Mouse (Mus musculus) kidney, postnatal 25 days (tissue): ENCODE data around the gene Thap7.
"Not testable (repeated sequence)": the region's sequence is repeated elsewhere in the genome, so short reads cannot be mapped to it uniquely, and the experiment has no call there.

Experiments
- DNase-seq, 2 experiments: peaks; one replicate each; pipeline ENCODE4 v3.0.0; 2021; ENCODE audit warnings: mixed read lengths in 2 of 2

The Thap7 gene

GRCm38 (mm10) chr16:17529981-17530586 is 852 bp downstream of the Thap7 start:
- no peak for DNase-seq

GRCm38 (mm10) chr16:17528276-17528675 is 2.7 kb downstream of the Thap7 start:
- no peak for DNase-seq

- DNase-seq: no peak
Measured at GRCm38 (mm10) chr16:17527606-17528005, 3.3 kb downstream of the Thap7 start.

GRCm38 (mm10) chr16:17526223-17526622 is 4.7 kb downstream of the Thap7 start:
- peak; percentile 60 to 73 for DNase-seq

- DNase-seq: no peak
Measured at GRCm38 (mm10) chr16:17525524-17525923, 5.4 kb downstream of the Thap7 start.

GRCm38 (mm10) chr16:17524156-17524555 is 6.8 kb downstream of the Thap7 start:
- no peak for DNase-seq

GRCm38 (mm10) chr16:17518910-17519309 is 12.0 kb downstream of the Thap7 start:
- peak in 1 of 2 experiments; percentile 35 for DNase-seq

GRCm38 (mm10) chr16:17511431-17511830 is 19.5 kb downstream of the Thap7 start:
- DNase-seq: no peak

- peak; percentile 51 to 59 for DNase-seq
Measured at GRCm38 (mm10) chr16:17510686-17511085, 20.2 kb downstream of the Thap7 start.

GRCm38 (mm10) chr16:17510143-17510542 is 20.8 kb downstream of the Thap7 start:
- DNase-seq: no peak

- DNase-seq: no peak
Measured at GRCm38 (mm10) chr16:17509240-17509597, 21.7 kb downstream of the Thap7 start.

GRCm38 (mm10) chr16:17508546-17509239 is 22.2 kb downstream of the Thap7 start, which contains the start of gene Lztr1:
Gene Lztr1, plus strand, starts transcription at chr16:17508688.
- peak; percentile 89 to 95 for DNase-seq

GRCm38 (mm10) chr16:17508031-17508430 is 22.9 kb downstream of the Thap7 start:
- not testable (repeated sequence) for DNase-seq

GRCm38 (mm10) chr16:17507018-17507552 is 23.9 kb downstream of the Thap7 start:
- peak; percentile 62 to 79 for DNase-seq

GRCm38 (mm10) chr16:17502681-17503080 is 28.3 kb downstream of the Thap7 start:
- DNase-seq: no peak

GRCm38 (mm10) chr16:17499249-17499883 is 31.6 kb downstream of the Thap7 start:
- no peak for DNase-seq

- peak; percentile 80 to 82 for DNase-seq
Measured at GRCm38 (mm10) chr16:17496499-17497305, 34.2 kb downstream of the Thap7 start.

GRCm38 (mm10) chr16:17491896-17492561 is 38.9 kb downstream of the Thap7 start:
- DNase-seq: no peak

- DNase-seq: no peak
Measured at GRCm38 (mm10) chr16:17491154-17491553, 39.8 kb downstream of the Thap7 start.

GRCm38 (mm10) chr16:17489469-17490111 is 41.3 kb downstream of the Thap7 start, which contains the start of gene Aifm3:
Gene Aifm3, plus strand, starts transcription at chr16:17489611.
- DNase-seq: peak; percentile 42 to 69
